Mouse (Mus musculus): ENCODE measurements around the gene Psmc2. TPM values are rescaled to one million over a fixed set of nuclear protein-coding genes. Genes with fewer than 3 reads are reported as not detected.

Gene Psmc2
- 245 and 265 TPM in 2 replicates for polyA plus RNA-seq (2014; fragmentation: Nextera tagmentation; extraction: Ambion mirVana)

- peak within 1 kb of the TSS; percentile 94 for H3K4me3 ChIP-seq (ENCODE audit: low read depth, low read length)
- DNase-seq (ENCODE audit: low spot score) (peak; percentile 94), ATAC-seq (ENCODE audit: low FRiP score) (peak; percentile 96)
- no peaks in the 10 kb centered on the region for H3K27me3 ChIP-seq (ENCODE audit: control insufficient read depth, insufficient read depth, low read length)
- H3K27ac ChIP-seq (ENCODE audit: low read depth, low read length): peak within 1 kb of the TSS; percentile 79
- 0 out of 2 replicates have a peak, but pooled peaks cover 2% of the 10 kb centered on the region for H3K36me3 ChIP-seq (ENCODE audit: control insufficient read depth, insufficient read depth, low read length)
- WGBS: under 1% methylated on average over 37 of the region's 37 CpGs
- H3K4me1 ChIP-seq (replicated peaks; ENCODE audit: control insufficient read depth, insufficient read depth, low read length): no peaks in the 10 kb centered on the region
- H3K9me3 ChIP-seq (ENCODE audit: control insufficient read depth, low read length): no peaks in the 10 kb centered on the region
- H3K4me2 ChIP-seq (replicated peaks; ENCODE audit: low read depth, low read length): peak within 1 kb of the TSS; percentile 92
- peak within 1 kb of the TSS; percentile 89 for H3K9ac ChIP-seq (ENCODE audit: low read depth, low read length)
These were observed at the start of gene Psmc2, which contains the start of gene Dnajc2 for GRCm38 (mm10) chr5:21785053-21785452. Gene Psmc2, plus strand, starts transcription at chr5:21785283. Gene Dnajc2, minus strand, starts transcription at chr5:21785251.

GRCm38 (mm10) chr5:21735584-21735983 is 49.5 kb upstream of the Psmc2 start:
- ATAC-seq (ENCODE audit: low FRiP score): no peak
- no peak overlapping the region for H3K4me2 ChIP-seq (replicated peaks; ENCODE audit: low read depth, low read length)

DNA sequence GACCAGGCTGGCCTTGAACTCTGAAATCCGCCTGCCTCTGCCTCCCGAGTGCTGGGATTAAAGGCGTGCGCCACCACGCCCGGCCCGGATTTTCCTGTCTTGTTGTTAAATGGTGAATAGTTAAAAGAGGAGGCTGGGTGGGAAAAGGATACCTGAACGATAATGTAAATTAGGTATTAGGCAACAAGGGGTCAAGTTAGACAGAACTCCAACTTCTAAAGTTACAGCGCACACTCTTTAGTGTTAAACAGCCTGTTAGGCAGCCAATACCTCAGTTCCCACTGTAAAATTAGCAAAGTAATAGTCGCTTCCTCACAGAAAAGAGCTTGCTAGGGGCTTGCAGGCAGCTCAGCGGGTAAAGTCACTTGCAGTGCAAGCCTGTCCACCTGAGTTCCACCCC is 49.0 kb upstream of the Psmc2 start:
- H3K27ac ChIP-seq (ENCODE audit: low read depth, low read length): no peak overlapping the region
- DNase-seq (ENCODE audit: low spot score): no peak
- H3K4me2 ChIP-seq (replicated peaks; ENCODE audit: low read depth, low read length): no peak overlapping the region
- H3K4me1 ChIP-seq (replicated peaks; ENCODE audit: control insufficient read depth, insufficient read depth, low read length): no peaks in the 10 kb centered on the region; the same call in 1 of the 2 replicates
- no peak overlapping the region for H3K4me3 ChIP-seq (ENCODE audit: low read depth, low read length)
- no peaks in the 10 kb centered on the region for H3K27me3 ChIP-seq (ENCODE audit: control insufficient read depth, insufficient read depth, low read length)
- no peak for ATAC-seq (ENCODE audit: low FRiP score)
- H3K9ac ChIP-seq (ENCODE audit: low read depth, low read length): no peak overlapping the region
- 84% methylated on average over 11 of the region's 11 CpGs for WGBS
- no peaks in the 10 kb centered on the region for H3K9me3 ChIP-seq (ENCODE audit: control insufficient read depth, low read length)
- 0 out of 2 replicates have a peak, but pooled peaks cover 5% of the 10 kb centered on the region for H3K36me3 ChIP-seq (ENCODE audit: control insufficient read depth, insufficient read depth, low read length)

More at GRCm38 (mm10) chr5:21735584-21735983, 49.5 kb upstream of the Psmc2 start:
- Histone ChIP-seq H3K4me3 (ENCODE audit: low read depth, low read length) (no peak overlapping the region), H3K4me1 (replicated peaks; ENCODE audit: control insufficient read depth, insufficient read depth, low read length) (no peaks in the 10 kb centered on the region; the same call in 1 of the 2 replicates), H3K27ac (ENCODE audit: low read depth, low read length) (no peak overlapping the region), H3K9me3 (ENCODE audit: control insufficient read depth, low read length) (no peaks in the 10 kb centered on the region), H3K9ac (ENCODE audit: low read depth, low read length) (no peak overlapping the region), H3K27me3 (ENCODE audit: control insufficient read depth, insufficient read depth, low read length) (no peaks in the 10 kb centered on the region), H3K36me3 (ENCODE audit: control insufficient read depth, insufficient read depth, low read length) (0 out of 2 replicates have a peak, but pooled peaks cover 5% of the 10 kb centered on the region)
- WGBS: 27% methylated on average over 10 of the region's 10 CpGs
- peak; percentile 76 for DNase-seq (ENCODE audit: low spot score)

DNA sequence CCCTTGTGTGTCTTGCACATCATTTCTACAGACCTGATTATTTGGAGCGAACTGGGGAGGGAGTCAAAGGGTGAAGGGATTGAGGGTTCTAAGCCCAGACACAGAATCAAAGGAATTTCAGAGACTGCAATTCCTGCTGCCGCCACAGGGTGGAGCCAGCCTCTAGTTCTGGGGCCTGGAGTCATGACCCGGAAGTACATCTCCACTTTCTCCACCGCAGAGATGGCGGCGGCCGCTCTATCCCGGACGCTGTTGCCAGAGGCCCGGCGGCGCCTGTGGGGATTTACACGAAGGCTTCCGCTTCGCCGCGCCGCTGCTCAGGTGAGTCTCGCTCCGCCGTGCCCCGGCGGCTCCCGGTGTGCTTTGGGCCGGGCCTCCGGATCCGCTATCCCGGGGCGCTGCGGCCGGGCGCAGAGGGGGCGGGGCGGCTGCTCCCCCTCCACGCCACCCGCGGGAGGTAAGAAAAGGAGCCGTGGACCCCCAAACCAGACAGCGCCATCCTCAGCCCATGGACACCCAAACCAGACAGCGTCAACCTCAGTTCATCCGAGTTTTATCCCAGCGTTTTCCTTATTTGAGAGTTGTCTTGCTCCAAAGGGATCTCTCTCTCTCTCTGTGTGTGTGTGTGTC is 48.0 kb upstream of the Psmc2 start, which contains the start of gene Pmpcb:
Pmpcb (plus strand) TSS at position 186 of the 630 bp plus-strand sequence.
- H3K4me1 ChIP-seq (replicated peaks; ENCODE audit: control insufficient read depth, insufficient read depth, low read length): no peaks in the 10 kb centered on the region; the same call in 1 of the 2 replicates
- no peaks in the 10 kb centered on the region for H3K27me3 ChIP-seq (ENCODE audit: control insufficient read depth, insufficient read depth, low read length)
- peaks cover 8% of the 10 kb centered on the region; the same call in 1 of the 2 replicates for H3K36me3 ChIP-seq (ENCODE audit: control insufficient read depth, insufficient read depth, low read length)
- peak within 1 kb of the TSS; percentile 69 for H3K4me2 ChIP-seq (replicated peaks; ENCODE audit: low read depth, low read length)
- under 1% methylated on average over 41 of the region's 42 CpGs for WGBS
- H3K9me3 ChIP-seq (ENCODE audit: control insufficient read depth, low read length): no peaks in the 10 kb centered on the region
- H3K4me3 ChIP-seq (ENCODE audit: low read depth, low read length): peak within 1 kb of the TSS; percentile 91
- H3K9ac ChIP-seq (ENCODE audit: low read depth, low read length): peak within 1 kb of the TSS; percentile 76
- H3K27ac ChIP-seq (ENCODE audit: low read depth, low read length): peak within 1 kb of the TSS; percentile 63; the same call in 1 of the 2 replicates
- DNase-seq (ENCODE audit: low spot score) (peak; percentile 94), ATAC-seq (ENCODE audit: low FRiP score) (peak; percentile 55)

- Histone ChIP-seq H3K27me3 (ENCODE audit: control insufficient read depth, insufficient read depth, low read length) (no peaks in the 10 kb centered on the region), H3K36me3 (ENCODE audit: control insufficient read depth, insufficient read depth, low read length) (peaks cover 8% of the 10 kb centered on the region; the same call in 1 of the 2 replicates), H3K9me3 (ENCODE audit: control insufficient read depth, low read length) (no peaks in the 10 kb centered on the region), H3K4me3 (ENCODE audit: low read depth, low read length) (peak overlapping the region; percentile 91), H3K4me2 (replicated peaks; ENCODE audit: low read depth, low read length) (peak overlapping the region; percentile 69), H3K27ac (ENCODE audit: low read depth, low read length) (no peak overlapping the region), H3K9ac (ENCODE audit: low read depth, low read length) (peak overlapping the region; percentile 76), H3K4me1 (replicated peaks; ENCODE audit: control insufficient read depth, insufficient read depth, low read length) (no peaks in the 10 kb centered on the region; the same call in 1 of the 2 replicates)
- no peak for DNase-seq (ENCODE audit: low spot score)
- 25% methylated on average over 10 of the region's 10 CpGs for WGBS
- no peak for ATAC-seq (ENCODE audit: low FRiP score)
These were observed 47.5 kb upstream of the Psmc2 start for GRCm38 (mm10) chr5:21737620-21738019.

GRCm38 (mm10) chr5:21739120-21739519 is 46.0 kb upstream of the Psmc2 start:
- Histone ChIP-seq H3K27me3 (ENCODE audit: control insufficient read depth, insufficient read depth, low read length) (no peaks in the 10 kb centered on the region), H3K9ac (ENCODE audit: low read depth, low read length) (no peak overlapping the region), H3K27ac (ENCODE audit: low read depth, low read length) (no peak overlapping the region), H3K4me3 (ENCODE audit: low read depth, low read length) (no peak overlapping the region), H3K4me1 (replicated peaks; ENCODE audit: control insufficient read depth, insufficient read depth, low read length) (no peaks in the 10 kb centered on the region; the same call in 1 of the 2 replicates), H3K36me3 (ENCODE audit: control insufficient read depth, insufficient read depth, low read length) (peaks cover 12% of the 10 kb centered on the region; the same call in 1 of the 2 replicates), H3K9me3 (ENCODE audit: control insufficient read depth, low read length) (no peaks in the 10 kb centered on the region), H3K4me2 (replicated peaks; ENCODE audit: low read depth, low read length) (no peak overlapping the region)
- DNase-seq (ENCODE audit: low spot score) (no peak), ATAC-seq (ENCODE audit: low FRiP score) (no peak)
- WGBS: 93% methylated on average over 11 of the region's 11 CpGs

DNA sequence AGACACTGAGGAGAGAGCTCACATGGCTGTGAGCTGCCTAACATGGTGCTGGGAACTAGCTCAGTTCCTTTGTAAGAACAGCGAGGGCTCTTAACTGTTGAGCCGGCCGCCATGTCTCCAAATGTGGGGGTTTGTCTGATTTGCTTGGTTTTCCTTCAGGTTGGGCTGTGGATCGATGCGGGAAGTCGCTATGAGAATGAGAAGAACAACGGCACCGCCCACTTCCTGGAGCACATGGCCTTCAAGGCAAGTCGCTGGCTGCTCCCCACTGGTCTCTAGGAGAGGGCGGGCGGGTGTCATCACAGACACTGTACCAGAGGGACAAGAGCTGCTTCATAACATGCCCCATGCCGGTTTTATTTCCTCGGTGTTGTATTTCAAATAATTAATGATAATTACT is 45.2 kb upstream of the Psmc2 start:
- no peak for ATAC-seq (ENCODE audit: low FRiP score)
- H3K4me3 ChIP-seq (ENCODE audit: low read depth, low read length): no peak overlapping the region
- H3K27me3 ChIP-seq (ENCODE audit: control insufficient read depth, insufficient read depth, low read length): no peaks in the 10 kb centered on the region
- no peak overlapping the region for H3K9ac ChIP-seq (ENCODE audit: low read depth, low read length)
- peaks cover 14% of the 10 kb centered on the region for H3K36me3 ChIP-seq (ENCODE audit: control insufficient read depth, insufficient read depth, low read length)
- no peaks in the 10 kb centered on the region for H3K9me3 ChIP-seq (ENCODE audit: control insufficient read depth, low read length)
- H3K4me1 ChIP-seq (replicated peaks; ENCODE audit: control insufficient read depth, insufficient read depth, low read length): no peaks in the 10 kb centered on the region; the same call in 1 of the 2 replicates
- no peak overlapping the region for H3K4me2 ChIP-seq (replicated peaks; ENCODE audit: low read depth, low read length)
- DNase-seq (ENCODE audit: low spot score): no peak
- no peak overlapping the region for H3K27ac ChIP-seq (ENCODE audit: low read depth, low read length)
- 94% methylated on average over 13 of the region's 13 CpGs for WGBS

GRCm38 (mm10) chr5:21743606-21744005 is 41.5 kb upstream of the Psmc2 start:
- Histone ChIP-seq H3K4me3 (ENCODE audit: low read depth, low read length) (no peak overlapping the region), H3K27ac (ENCODE audit: low read depth, low read length) (no peak overlapping the region), H3K9ac (ENCODE audit: low read depth, low read length) (no peak overlapping the region), H3K4me2 (replicated peaks; ENCODE audit: low read depth, low read length) (no peak overlapping the region), H3K27me3 (ENCODE audit: control insufficient read depth, insufficient read depth, low read length) (no peaks in the 10 kb centered on the region), H3K9me3 (ENCODE audit: control insufficient read depth, low read length) (no peaks in the 10 kb centered on the region), H3K36me3 (ENCODE audit: control insufficient read depth, insufficient read depth, low read length) (peaks cover 23% of the 10 kb centered on the region), H3K4me1 (replicated peaks; ENCODE audit: control insufficient read depth, insufficient read depth, low read length) (no peaks in the 10 kb centered on the region)
- DNase-seq (ENCODE audit: low spot score): no peak
- ATAC-seq (ENCODE audit: low FRiP score): no peak
- 94% methylated on average over 10 of the region's 10 CpGs for WGBS

DNA sequence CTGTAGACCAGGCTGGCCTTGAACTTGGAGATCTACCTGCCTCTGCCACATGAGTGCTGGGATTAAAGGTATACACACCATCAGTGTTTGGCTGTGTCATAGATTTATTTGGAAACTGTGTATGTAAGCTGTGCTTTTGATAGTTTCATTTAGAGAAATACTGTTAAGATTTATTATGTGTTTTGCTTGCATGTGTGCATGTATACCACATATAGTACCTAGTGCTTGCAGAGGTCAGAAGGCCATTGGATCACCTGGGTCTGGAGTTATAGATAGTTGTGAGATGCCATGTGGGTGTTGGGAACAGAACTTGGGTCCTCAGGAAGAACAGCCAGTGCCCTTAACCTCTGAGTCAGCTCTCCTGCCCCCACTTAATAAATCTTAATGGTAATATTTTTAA is 40.4 kb upstream of the Psmc2 start:
- Histone ChIP-seq H3K4me1 (replicated peaks; ENCODE audit: control insufficient read depth, insufficient read depth, low read length) (no peaks in the 10 kb centered on the region), H3K4me3 (ENCODE audit: low read depth, low read length) (no peak overlapping the region), H3K27me3 (ENCODE audit: control insufficient read depth, insufficient read depth, low read length) (no peaks in the 10 kb centered on the region), H3K36me3 (ENCODE audit: control insufficient read depth, insufficient read depth, low read length) (peaks cover 25% of the 10 kb centered on the region), H3K9ac (ENCODE audit: low read depth, low read length) (no peak overlapping the region), H3K27ac (ENCODE audit: low read depth, low read length) (no peak overlapping the region), H3K9me3 (ENCODE audit: control insufficient read depth, low read length) (no peaks in the 10 kb centered on the region), H3K4me2 (replicated peaks; ENCODE audit: low read depth, low read length) (no peak overlapping the region)
- DNase-seq (ENCODE audit: low spot score) (no peak), ATAC-seq (ENCODE audit: low FRiP score) (no peak)
